Mouse (Mus musculus) olfactory bulb, adult 2 months (tissue): ENCODE data around the gene Gabpb2.

ENCODE experiments used
- CTCF ChIP-seq: fragments of 200-500 bp; IDR thresholded peaks from 2 replicates; pipeline ENCODE4 v1.5.1; 2012; ENCODE audit warnings: low read depth, mild to moderate bottlenecking, low read length, moderate library complexity; ENCODE audit not compliant: insufficient read depth
- POLR2A ChIP-seq: fragments of 200-500 bp; IDR thresholded peaks from 2 replicates; pipeline ENCODE4 v1.6.1; 2012; ENCODE audit warnings: mild to moderate bottlenecking, low read depth, low read length, moderate library complexity; ENCODE audit not compliant: insufficient read depth

- no peak for TF ChIP-seq POLR2A
- no peak for TF ChIP-seq CTCF
Measured at GRCm38 (mm10) chr3:95216655-95217254, 961 bp downstream of the Gabpb2 start.
